Mouse (Mus musculus) layer of hippocampus, adult 18-20 months (tissue): ENCODE measurements around the gene Spaca9. TPM values are rescaled to one million over a fixed set of nuclear protein-coding genes. Genes with fewer than 3 reads are reported as not detected.

Experiments
- DNase-seq, 2 experiments: peaks; one replicate each; pipeline ENCODE4 v3.0.0; 2022; ENCODE audit warnings: low spot score in 2 of 2
- microRNA-seq, 2 experiments: library from miRNA; unstranded; fragments of <30 nt; microRNA quantifications; one replicate each; pipeline ENCODE4 v1.2.0; 2021
- total RNA-seq, 2 experiments: library from RNA; stranded (reverse); gene quantifications; 2 replicates each; pipeline ENCODE4 v1.2.3; 2021

Spaca9 gene
- total RNA-seq, 2 experiments from 2014 or later: not detected

DNA sequence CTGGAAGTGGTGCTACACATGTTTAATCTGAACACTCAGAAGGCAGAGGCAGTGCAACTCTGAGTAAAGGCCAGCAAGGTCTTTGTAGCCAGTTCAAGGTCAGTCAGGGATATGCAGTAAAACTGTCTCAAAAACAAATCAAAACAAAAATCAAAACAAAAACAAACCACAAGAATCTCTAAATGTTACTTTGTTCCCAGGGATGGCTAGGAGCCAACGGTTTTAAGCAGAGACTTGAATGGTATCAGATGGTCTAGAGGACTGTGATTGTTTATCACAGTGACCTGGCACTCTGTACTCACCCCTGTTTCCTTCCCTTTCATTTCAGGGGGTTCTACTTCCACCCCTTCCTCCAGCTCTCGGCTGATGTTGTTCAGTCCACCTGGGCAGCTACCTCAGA, 28.1 kb downstream of the Spaca9 start:
- DNase-seq: no peak

DNA sequence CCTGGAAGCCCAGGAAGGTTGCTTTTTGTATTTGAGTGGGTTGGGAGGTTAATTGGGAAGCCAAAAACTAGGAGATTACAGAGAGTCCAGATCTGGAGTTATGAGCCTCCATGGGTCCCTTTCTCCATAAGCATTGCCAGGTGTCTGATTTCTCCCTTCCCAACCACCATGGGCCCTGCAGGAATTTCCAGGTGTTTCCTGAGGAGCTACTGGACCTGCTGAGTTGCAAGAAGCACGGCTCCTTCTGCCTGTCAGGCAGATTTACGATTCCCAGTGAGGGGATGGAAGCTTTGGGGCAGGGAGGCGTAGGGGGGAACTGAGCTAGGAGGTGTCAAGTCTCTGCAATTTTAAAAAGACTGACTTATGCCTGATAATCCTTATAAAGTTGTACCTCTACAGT, 33.7 kb downstream of the Spaca9 start:
- no peak for DNase-seq

DNA sequence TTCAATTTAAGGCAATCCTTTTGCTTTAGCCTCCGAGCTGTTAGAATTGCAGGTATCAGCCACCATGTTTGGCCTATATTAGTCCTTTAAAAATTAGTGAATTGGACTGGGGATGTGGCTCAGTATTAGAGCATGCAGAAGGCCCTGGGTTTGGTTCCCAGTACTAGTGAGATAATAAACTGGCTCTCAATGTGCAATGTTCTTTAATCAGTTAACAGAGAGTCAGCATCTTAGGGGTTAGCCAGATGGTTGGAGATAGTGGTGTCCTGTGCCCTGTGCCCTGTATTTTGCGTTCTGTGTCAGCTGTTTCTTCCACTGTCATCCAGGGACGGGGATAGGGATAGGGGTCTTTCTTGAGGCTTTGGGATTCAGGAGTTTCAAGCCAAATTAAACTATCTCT, 36.6 kb downstream of the Spaca9 start:
- no peak for DNase-seq

GRCm38 (mm10) chr2:28656216-28656615, 43.3 kb downstream of the Spaca9 start:
- DNase-seq: no peak

- no peak for DNase-seq
Observed at GRCm38 (mm10) chr2:28654295-28654694, 45.2 kb downstream of the Spaca9 start.

DNA sequence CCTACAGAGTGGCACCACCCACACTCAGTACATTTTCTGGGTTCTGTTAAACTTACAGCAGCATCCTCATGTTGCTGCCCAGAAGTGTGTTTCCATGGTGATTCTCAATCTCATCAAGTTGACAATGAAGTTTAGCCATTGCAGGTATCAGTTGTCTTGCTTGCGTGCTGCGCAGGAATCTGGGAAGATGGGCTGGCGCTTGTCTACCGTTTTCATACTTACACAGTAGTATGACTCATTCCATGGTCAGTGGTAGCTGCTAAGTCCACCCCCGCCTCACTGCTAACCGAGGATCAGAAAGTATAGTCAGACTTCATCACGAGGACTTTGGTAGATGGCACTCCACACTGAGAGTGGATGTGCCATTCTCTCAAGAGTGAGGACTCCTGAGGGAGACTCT, 46.2 kb downstream of the Spaca9 start:
- DNase-seq: no peak

- no peak for DNase-seq
Observed at GRCm38 (mm10) chr2:28650526-28650925, 49.0 kb downstream of the Spaca9 start.

DNA sequence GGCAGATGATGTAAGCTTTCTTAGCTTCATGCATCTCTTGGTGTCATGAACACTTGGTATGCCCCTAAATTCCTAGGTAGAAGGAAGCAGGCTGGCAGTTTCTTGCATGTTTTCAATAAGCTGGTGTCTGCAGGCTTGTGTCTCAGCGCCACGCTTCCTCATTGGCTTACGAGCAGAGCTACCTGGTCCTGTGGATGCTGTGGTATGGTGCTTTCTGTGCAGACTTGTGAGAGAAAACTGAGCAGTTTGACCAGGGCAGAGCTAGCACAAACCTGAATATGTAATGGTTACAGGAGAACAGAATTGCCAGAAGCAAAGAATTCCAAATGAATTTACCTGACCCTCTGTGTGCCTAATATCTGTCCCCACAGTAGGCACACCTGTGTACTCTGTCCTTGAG, 56.4 kb downstream of the Spaca9 start:
- no peak for DNase-seq

Small RNA genes within 50 kb of the gene (microRNA-seq; reads per million reads assigned to microRNA genes)
- gene Mir3088: 1.5 to 3.7 reads per million in 2 experiments

Other genes with a start within 250 kb of the Spaca9 start
- gene 1700007K13Rik, start 233.4 kb downstream of the Spaca9 start, total RNA-seq: 1 to 10 TPM; 2.7 to 4.5 TPM
- 10 to 100 TPM; 36.5 to 42.1 TPM for gene Mrps2, start 231.7 kb downstream of the Spaca9 start, total RNA-seq
- gene Gbgt1, start 202.8 kb downstream of the Spaca9 start, total RNA-seq: 1 to 10 TPM; 1.5 to 2.2 TPM
- 1 to 10 TPM; 1.0 to 1.8 TPM for gene Gm10134, start 193.6 kb downstream of the Spaca9 start, total RNA-seq
- gene Ralgds, start 186.6 kb downstream of the Spaca9 start, total RNA-seq: 100 to 1,000 TPM; 127 to 132 TPM
- gene Cel, start 136.3 kb downstream of the Spaca9 start, total RNA-seq: not detected
- 10 to 100 TPM; 19.6 to 20.5 TPM for gene Gtf3c5, start 116.0 kb downstream of the Spaca9 start, total RNA-seq
- gene Gfi1b, start 77.7 kb downstream of the Spaca9 start, total RNA-seq: not detected
- gene Tsc1, start 58.5 kb downstream of the Spaca9 start, total RNA-seq: 10 to 100 TPM; 44.7 to 46.0 TPM
- gene Ak8, start 437 bp upstream of the Spaca9 start, total RNA-seq: 1 to 10 TPM in 1 of 2 experiments, under 1 TPM in 1; 0.87 to 1.2 TPM
- gene Gtf3c4, start 140.6 kb upstream of the Spaca9 start, total RNA-seq: 10 to 100 TPM; 34.9 to 35.4 TPM
- gene Ddx31, start 140.7 kb upstream of the Spaca9 start, total RNA-seq: 1 to 10 TPM; 7.1 to 9.9 TPM
- gene Barhl1, start 216.9 kb upstream of the Spaca9 start, total RNA-seq: not detected